Mouse (Mus musculus) ES-E14 (cell line): ENCODE results near the gene Cxcl3.

Experiments used
- CHD2 ChIP-seq: IDR thresholded peaks from 2 replicates; pipeline ENCODE4 v1.6.1; 2014; ENCODE audit warnings: mild to moderate bottlenecking, low read depth, low read length, inconsistent platforms
- MAFK ChIP-seq: IDR thresholded peaks from 2 replicates; pipeline ENCODE4 v1.6.1; 2014; ENCODE audit warnings: mild to moderate bottlenecking, low read depth, low read length, inconsistent platforms; ENCODE audit not compliant: insufficient read depth

- TF ChIP-seq MAFK (no peak), CHD2 (no peak)
These were observed 25.1 kb upstream of the Cxcl3 start for GRCm38 (mm10) chr5:90760844-90761243.
